Mouse (Mus musculus) frontal cortex, postnatal 14 days (tissue): ENCODE data around the gene Wbp1.
A peak's percentile ranks its signal among the peaks of the same experiment; 100 is the strongest.
"Not testable (repeated sequence)": the region's sequence is repeated elsewhere in the genome, so short reads cannot be mapped to it uniquely, and the experiment has no call there.

Experiments
- DNase-seq, 2 experiments: peaks; one replicate each; pipeline ENCODE4 v3.0.0; 2022; ENCODE audit warnings: low spot score in 2 of 2

Gene Wbp1

DNA sequence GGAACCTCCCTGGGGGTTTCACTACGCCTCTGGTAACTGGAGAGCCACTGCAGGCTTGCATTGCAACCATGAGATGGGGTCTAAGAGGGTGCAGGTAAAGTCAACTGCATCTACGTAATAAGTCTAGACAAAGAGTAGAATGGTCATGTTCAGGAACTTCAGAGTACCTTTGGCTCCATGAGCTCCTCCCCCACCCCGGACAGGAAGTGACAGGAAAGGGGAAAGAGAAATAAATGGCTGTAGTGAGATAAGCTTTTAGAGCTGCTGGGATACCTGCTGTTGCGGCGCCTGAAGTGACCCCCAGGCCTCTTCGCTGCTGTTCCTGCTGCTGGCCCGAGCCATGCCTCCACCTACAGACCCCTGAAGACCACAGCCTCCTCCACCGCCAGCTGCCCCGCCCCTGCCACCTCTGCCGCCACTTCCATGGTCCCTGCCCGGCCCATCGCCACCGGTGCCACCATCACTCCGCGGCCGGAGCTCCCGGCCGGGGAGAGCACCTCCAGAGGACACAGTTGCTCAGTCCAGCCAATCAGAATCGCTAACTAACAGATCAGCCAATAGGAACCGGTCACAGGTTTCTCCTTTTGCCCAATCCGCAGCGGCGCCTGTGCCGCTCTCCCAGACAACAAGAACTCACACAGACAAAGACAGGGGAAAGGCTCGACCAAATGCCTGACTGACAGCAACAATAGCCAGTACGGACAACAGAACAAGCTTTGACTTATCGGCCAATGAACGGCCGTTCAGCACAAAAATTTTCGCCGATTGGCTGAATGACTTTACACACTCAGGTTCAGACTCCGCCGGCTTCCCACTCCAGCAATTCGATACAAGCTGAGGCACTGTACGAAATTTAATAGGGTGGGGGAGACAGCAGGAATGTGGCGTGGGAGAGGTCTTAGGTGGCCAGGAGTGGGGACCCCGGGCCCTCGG lies at the start of gene Wbp1:
Wbp1 (minus strand) TSS at position 630 of the 933 bp plus-strand sequence.
- DNase-seq, result peak; percentile 94 to 98

DNA sequence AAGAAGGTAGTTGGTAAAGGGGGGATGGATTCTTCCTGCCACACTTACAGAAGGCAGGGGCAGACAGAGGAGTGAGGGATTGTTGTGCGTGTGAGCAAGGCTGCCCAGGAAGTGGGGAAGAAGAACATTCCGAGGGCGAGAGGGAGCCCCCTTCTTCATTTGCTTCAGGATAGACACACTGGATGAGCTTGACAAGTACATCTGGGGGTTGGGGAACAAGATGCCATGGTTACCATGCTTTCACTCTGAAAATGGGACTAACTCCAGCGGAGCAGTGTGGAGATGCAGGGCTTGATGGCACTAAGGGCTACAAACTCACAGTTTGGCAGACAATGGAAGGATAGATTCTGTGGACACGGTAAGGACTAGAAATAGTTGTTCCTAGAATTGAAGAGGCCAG lies 49.7 kb upstream of the Wbp1 start:
- DNase-seq, result no peak

DNA sequence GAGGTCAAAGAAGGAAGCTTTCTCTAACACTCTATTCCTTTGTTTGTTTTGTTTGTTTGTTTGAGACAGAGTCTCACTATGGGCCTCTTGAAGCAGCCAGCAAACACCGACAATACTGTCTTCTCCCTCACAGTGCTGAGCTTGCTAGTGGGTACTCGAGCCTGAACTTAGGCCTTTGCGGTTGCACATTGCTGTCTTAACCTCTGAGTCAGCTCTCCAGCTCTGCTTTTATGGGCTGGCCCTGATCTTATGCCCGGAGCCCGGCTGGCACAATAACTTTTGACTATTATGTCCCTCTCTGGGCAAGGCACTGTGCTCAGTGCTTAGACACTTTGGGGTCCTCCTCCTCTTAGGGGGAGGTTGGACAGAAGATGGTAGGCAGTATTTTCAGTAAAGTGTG lies 48.5 kb upstream of the Wbp1 start:
- DNase-seq, result no peak

DNA sequence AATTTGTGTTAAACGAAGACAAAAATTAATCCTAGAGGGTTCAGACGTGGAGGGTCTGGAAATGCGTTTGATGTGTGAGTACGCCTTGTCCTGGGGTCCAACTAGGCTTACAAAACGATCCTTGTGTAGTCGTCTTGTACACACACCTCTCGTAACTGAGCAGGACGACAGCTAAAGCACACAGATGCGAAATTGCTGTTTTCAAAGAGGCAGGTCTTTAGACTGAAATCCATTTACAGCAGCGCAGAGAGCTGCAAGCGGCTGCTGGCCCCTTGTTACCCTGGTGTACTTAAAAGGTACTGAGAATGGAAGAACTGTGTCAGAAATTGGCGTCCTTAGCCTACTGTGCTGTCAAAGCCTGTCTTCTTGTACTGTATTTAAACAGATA lies 44.9 kb upstream of the Wbp1 start:
- DNase-seq, result no peak

DNA sequence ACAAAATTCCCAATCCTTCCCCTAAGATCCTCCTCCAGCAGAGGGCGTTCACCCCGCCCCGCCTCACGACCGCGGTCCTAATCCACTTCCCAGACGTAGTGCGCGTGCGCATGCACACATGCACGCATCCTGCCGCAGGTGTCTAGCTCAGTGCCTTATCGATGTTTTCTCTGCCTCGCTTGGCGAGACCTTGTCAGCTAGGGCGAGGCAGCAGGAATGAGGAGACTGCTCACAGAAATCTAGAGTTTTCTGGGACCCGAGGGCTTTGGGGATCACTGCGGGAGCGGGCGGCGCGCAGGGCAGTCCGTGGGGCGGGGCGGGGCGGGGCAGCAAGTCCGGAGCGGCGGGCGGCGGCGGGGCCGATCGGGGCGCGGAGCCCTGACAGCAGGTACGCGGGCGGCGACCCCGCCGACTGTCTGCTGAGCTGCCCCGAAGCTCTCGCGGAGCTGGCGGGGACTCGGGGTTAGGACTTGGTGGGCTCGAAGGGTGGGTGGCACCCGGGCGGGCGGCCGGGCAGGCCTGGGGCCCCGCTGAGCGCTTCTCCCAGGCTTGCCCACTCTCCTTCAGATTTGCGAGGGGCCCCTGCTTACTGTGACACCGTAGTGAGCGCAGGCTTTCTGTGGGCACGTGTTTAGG lies 44.4 kb upstream of the Wbp1 start, which contains the start of gene Dctn1:
Dctn1 (plus strand) TSS at position 314 of the 636 bp plus-strand sequence.
- DNase-seq, result peak; percentile 87 to 89

DNA sequence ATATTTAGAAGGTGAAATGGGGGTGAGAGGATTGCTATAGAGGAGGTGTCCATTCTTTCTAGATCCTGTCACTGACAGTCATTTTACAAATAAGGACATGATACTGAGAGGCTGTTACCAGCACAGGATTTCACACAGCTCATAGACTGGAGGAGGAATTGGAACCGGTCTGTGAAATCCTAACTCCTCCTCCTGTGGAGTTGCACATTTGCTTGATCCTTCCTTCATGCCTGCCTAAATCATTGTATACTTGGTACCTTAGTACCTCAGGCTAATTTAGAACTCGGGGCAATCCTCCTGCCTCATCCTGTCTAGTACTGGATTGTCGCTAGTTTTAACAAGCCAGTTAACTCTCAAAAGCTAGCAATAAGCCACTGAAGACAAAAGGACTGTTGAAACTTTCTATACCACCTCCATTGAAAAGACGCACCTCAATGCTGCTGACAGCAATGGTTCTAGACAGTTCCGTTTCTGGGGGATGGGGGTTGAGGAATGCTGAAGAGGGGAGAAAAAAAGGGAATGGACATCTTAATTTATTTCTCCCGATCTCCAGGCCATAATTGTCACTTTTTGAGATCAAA lies 43.8 kb upstream of the Wbp1 start:
- no peak for DNase-seq

DNA sequence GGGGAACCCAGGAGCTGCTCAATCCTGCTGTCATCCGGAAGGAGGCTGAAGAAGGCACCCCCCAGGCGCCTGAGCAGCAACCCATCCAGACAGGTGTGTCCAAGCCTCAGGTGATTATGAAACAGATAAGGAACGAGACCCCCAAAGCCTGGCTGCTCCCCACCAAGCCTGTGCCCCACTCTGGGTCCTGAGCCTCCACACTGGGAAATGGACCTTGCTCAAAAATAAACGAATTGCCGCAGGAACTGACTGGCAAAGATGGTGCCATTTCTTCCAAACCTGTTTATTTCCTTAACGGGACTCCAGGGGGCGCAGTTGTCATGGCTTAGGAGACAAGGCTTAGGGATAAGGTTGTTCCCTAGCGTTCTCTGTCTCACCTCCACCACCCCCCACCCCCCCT lies 41.3 kb upstream of the Wbp1 start:
- no peak for DNase-seq

DNA sequence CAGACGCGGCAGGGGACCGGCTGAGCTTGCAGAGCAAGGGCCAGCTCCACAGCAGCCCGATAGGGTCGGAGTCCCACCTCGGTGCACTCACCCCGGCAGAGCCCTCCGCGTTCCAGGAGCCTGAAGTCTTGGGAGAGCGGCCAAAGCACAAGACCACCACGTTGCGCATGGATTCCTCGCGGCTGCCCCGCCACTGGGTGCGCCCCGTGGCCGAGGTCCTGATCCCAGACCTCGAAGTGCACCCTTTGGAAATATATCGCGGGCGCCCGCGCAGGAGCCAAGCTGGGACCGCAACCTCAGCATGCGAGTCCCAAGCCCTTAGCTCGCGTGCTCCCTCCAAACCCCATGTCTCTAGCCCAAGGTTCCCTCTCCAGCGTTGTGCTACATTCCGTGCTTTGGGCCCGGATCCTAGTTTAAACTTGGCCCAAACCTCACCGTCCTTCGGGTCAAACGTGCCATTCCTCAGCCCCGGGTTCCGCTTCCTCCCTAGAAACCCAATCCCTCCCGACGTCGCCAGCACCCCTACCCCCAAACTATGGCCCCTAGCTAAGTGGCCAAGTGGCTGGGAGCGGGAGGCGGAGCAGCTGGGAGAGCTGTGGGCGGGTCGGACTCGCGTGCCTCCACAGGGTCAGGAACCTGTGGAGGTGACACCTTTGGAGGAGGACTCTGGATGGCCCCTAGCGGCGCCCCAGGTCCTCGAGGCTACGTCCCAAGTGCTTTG lies 40.7 kb upstream of the Wbp1 start:
- DNase-seq, result no peak

DNA sequence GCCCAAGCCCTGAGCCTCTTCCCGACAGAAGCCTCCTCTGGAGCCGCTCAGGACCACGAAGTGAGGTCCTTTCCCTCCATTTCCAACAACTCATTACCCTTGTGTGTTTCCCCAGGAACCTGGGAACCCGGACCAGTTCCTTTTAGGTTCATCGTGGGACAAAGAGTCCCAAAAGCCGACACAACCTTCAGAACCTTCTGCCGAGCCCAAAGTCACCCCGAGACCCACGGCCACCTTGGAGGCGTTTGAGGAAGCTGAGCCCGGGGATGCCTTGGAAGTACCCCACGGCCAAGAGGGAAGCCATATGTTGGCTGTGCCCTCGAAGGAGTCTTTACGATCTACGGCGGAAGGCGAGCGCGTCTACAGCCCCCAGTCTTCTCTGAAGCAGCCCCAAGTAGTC lies 40.1 kb upstream of the Wbp1 start:
- no peak for DNase-seq

DNA sequence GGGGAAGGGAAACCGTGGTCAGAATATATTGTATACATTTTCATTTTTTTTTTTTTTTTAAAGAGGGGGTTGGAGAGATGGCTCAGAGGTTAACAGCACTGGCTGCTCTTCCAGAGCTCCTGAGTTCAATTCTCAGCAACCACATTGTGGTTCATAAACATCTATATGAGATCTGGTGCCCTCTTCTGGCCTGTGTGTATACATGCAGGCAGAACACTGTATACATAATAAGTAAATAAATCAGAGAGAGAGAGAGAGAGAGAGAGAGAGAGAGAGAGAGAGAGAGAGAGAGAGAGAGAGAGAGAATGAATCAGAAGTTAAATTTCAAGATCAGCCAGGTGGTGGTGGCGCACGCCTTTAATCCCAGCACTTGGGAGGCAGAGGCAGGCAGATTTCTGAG lies 38.1 kb upstream of the Wbp1 start:
- not testable (repeated sequence) for DNase-seq

DNA sequence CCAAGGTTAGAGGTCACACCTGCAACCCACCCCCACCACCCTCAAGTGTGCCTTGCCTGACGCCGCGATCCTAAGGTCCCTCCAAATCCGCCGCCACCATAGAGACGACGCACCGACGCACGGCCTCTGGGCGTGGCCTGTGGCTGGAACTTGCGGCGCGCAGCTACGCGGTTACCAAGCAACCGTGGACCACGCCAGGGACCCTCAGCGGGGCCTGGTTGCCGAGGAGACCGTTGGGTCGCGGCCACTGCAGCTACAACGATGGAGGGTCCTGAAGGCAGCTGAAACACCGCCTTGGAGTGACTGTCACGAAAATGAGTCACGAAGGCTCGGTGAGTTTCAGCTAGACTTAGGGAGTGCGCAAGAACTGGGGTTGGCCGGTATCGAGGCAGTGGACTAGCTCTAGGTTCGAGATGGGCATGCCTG lies 34.9 kb upstream of the Wbp1 start, which contains the start of the genes Wdr54 and 1700003E16Rik:
Wdr54 (minus strand) TSS at position 139 of the 426 bp plus-strand sequence.
1700003E16Rik (plus strand) TSS at position 146 of the 426 bp plus-strand sequence.
- DNase-seq, result peak; percentile 66 to 72

DNA sequence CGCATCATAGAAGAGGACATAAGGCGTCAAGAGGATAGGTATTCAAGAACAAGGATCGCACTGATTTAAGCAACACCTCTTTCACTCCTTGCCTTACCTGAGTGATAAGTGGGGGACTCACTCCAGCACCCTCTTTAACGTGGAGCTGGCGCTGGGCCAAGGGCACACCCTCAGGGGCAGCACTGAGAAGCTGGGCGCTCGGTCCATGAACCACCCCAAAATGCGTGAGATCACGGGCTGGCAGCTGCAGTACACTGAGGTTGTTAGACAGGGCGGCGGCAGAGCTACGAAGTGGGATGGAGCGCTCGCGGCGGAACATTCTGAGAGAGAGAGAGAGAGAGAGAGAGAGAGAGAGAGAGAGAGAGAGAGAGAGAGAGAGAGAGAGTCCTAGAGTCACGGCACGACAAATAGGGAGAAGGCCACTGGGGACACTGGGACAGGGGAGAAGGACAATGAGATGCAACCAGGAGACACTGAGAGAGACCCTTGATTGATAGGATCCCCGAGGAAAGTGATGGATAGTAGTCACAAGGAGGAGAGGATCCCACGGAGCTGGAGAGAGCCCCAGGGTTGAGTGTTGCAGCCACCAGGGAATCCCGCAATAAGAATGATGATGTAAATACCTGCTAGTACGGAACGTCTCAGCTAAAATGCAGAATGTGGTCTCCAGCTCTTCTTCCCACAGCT lies 34.3 kb upstream of the Wbp1 start:
- DNase-seq, result no peak

DNA sequence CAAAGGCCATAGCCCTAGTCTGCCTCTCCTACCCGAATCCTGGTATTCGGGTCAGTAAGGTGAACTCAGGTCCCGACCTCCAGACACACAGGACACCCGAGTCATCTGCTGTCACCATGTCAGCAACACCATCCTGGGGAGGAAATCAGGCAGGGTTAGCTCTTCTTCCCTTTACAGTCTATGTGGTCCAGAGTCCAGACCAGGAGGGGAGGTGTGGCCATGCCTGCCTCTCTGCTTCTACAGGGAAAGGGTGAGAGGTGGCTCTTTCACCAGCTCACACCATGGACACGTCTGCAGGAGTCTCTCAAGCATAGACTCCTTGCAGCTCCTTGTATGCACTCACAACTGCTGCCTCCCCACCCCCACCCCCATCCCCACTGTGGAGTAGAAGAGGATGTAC lies 32.1 kb upstream of the Wbp1 start:
- no peak for DNase-seq

DNA sequence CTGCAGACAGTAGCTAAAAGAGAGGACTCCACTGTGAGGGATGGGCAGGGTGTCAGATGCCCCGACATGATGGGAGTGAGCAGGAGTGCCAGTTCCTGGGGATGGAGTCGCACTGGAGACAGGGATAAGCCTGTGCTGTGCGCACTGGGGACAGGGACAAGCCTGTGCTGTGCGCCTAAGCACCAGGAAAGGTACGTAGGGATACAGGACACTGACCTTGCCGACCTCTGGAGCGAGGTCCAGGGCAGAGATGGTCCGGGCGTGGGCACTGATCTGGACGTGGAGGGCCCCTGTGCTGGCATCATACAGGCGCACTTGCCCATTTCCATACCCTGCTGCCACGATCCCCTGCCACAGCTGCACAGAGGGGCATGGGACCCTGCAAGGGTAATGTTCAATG lies 31.7 kb upstream of the Wbp1 start:
- no peak for DNase-seq

DNA sequence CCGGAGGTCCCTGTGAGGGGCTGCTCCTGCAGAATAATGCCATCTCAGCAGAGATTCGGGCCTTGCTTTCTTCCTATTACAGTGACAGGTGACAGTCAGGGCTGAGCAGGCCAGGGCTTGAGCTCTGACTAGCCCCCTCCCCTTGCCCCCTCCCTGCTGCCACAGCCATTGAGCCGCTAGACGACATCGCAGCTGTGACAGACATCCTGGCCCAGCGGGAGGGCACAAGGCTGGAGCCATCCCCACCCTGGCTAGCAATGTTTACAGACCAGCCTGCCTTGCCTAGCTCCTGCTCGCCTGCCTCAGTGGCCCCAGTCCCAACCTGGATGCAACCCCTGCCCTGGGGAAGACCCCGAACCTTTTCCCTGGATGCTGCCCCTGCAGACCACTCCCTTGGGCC lies 30.4 kb upstream of the Wbp1 start:
- no peak for DNase-seq

DNA sequence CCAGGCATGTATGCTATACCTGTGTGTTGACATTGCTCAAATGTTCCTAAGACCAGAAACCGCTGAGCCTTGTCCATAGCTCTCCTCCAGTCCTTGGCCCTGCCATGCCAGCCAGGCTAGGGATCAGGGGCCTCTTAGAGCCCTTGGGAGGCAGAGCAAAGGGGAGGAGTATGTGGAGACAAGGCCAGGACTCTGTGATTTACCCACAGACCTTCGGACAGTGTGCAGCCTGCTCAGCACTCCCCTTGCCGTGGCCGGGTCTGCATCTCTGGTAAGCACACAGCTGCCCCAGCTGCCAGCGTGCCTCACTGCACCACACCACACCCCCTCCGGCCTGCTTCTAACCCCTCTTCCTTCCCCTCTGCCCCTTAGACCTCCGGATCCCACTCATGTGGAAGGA lies 25.9 kb upstream of the Wbp1 start:
- DNase-seq, result no peak

DNA sequence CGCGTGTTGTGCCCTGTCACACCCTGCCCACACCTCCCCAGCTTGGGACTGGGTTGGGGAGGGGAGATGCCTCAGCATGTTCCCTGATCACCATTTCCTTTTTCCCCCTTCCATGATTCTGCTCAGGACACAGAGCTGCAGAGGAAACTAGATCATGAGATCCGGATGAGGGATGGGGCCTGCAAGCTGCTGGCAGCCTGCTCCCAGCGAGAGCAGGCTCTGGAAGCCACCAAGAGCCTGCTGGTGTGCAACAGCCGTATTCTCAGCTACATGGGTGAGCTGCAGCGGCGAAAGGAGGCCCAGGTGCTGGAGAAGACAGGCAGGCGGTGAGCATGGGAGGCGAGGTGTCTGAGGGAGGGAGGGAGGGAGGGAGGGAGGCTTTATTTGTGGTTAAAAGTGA lies 24.4 kb upstream of the Wbp1 start:
- DNase-seq, result no peak

DNA sequence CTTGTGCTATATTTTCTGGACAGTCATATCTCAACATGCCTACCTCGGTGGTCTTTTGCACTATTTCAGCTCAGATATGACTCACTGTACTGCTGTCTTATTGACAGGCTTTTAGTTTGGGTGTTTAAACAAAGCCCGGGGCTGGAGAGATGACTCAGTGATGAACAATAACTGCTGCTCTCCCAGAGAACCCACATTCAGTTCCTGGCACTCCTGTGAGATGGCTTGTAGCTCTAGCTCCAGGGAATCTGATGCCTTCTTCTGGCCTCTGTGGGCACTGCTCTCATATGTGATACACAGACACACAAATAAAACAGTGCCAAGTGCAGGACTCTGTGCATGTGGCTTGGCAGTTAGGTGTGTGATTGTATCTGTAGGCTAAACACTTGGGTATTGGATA lies 23.9 kb upstream of the Wbp1 start:
- no peak for DNase-seq

DNA sequence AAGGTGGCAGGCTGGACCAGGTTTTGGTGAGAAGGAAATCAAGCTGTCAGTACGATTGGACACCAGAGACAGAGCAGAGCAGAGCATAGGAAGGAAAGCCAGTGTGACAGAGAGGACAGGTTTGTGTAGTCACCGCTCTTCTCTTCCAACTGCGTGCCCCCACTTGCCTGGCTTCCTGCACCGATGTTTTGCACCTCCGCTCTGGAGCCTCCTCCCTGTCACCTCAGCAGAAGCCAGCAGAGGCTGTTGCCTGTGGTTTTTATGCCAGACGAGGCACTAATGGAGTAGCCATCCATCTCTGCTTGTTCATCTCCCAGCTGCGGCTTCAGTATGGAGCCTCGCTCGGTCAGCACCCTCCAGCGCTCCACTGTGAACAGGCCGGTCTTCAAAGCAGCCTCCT lies 21.5 kb upstream of the Wbp1 start:
- DNase-seq, result no peak

DNA sequence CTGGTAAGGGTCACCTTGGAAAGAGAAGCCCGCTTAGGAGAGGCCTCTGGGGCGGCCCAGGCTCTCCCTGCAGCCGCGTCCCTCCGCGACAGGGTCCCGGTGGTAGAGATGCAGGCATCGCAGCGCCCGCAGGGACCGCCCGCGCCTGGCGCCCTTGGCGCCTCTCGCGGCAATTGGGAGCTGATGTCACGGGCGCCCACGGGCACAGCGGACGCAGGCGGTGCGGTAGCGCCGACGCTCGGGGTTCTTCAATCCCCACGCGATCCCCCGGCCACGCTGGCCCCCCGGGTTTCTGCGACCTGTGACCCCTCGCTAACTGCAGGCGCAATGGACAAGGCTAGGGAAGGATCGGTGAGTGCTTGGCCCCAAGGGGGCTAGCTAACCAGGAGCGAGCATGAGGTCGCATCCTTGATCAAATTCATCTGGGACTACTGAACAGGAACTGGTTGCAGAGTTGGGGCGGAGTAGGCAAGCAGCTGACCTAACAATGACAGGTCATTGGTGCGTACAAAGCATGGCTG lies 20.9 kb upstream of the Wbp1 start:
- peak in 1 of 2 experiments; percentile 65 for DNase-seq

DNA sequence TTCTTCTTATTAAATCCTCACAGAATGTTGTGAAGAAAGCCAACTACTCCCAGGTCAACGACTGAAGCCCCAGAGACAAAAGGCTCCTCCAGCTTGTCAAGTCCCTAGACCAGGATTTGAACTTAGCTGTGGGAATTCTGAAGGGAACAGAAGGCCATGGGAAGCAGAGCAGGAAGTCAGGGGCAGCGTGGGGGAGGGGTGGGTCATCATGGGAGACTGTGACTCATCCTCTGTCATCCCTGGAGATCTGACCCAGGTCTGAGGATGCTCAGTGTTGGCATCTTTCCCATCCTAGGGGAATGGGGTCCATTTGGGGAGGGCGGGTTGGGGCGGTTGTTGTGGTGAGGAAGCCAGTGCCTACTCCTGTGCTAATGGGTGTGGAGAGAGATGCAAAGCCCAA lies 20.3 kb upstream of the Wbp1 start:
- DNase-seq, result no peak
